Mouse (Mus musculus): ENCODE measurements around the gene Slc10a7. TPM values are rescaled to one million over a fixed set of nuclear protein-coding genes. Genes with fewer than 3 reads are reported as not detected.

The Slc10a7 gene
- 7.9 and 8.6 TPM in 2 replicates for polyA plus RNA-seq (2012; rRNA removed)

DNA sequence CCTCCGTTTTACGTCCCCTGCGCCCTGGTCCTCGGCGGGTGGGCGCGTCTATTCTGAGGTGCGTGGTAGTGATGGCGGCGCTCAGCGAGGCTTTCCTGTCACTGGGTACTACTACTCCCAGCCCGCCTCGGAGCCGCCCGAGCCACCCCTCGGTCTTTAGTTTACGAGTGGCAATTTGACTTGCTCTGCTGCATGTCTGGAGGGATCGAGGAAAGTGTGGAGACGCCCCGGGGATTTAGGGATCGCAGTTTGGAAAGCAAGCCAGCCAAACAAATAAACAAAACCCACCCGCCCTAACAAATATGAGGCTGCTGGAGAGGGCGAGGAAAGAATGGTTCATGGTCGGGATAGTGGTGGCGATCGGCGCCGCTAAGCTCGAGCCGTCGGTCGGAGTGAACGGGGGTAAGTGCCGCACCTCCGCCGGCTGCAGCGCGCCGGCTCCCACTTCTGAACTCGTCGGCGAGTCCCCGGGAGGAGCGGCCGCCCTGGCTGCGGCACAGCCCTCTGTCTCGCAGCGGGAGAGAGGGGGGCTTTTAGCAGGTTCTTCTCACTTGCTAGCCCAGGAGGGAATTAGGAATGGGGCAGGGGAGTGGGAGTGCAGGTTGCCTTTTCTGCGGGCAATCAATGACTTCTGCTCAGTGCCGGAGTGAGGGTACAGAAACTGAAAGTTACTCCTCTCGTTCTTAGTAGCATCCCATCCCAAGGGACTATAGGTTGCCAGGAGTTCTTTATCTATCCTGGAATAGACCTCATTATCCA is at the start of gene Slc10a7:
Gene Slc10a7 (plus strand): TSS at position 74 of the 759 bp plus-strand sequence.

DNA sequence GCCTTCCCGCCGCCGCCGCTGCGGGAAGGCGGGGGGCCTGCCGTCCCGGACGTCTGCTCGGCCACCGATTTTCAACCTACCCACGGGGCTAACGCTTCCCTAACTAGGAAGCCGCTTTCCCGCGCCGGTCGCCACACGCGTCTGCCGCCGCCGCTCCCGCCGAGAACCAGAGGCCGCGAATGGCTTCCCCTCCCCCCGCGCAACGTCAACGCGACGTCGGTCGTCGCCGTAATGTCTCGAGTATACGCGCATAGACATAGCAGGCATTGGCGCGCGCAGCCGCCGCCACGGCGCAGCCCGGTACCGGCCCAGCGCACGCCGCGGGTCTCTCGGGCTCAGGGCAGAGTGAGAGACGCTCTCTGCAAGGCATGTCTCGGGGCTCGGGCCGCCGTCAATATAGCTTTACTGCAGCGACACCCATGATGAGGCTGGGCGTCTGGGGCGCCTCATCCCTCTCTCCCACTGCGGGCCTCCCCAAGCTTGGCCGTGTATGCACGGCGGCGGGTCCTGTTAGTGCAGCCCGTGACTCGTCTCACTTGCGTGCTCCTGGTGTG is 350 bp upstream of the Slc10a7 start, which contains the start of gene Rbmxl1:
Gene Rbmxl1 (minus strand): TSS at position 180 of the 554 bp plus-strand sequence.

Other genes with a start within 250 kb of the Slc10a7 start
- gene Pou4f2, start 72.7 kb upstream of the Slc10a7 start, polyA plus RNA-seq (2012; rRNA removed) = 6.6 and 7.4 TPM in 2 replicates
- gene Rbmxl1, start 448 bp upstream of the Slc10a7 start, polyA plus RNA-seq (2012; rRNA removed) = 135 and 137 TPM in 2 replicates

Data from central nervous system, embryonic 18 days (tissue).